Mouse (Mus musculus) liver, embryonic 11.5 days (tissue): ENCODE data around the gene Olfr681. TPM values are rescaled to one million over a fixed set of nuclear protein-coding genes. Genes with fewer than 3 reads are reported as not detected.
"Not testable (repeated sequence)": the region's sequence is repeated elsewhere in the genome, so short reads cannot be mapped to it uniquely, and the experiment has no call there.

Experiments used
- ATAC-seq: fragments of 200-750 bp; cut with Nextera tagmentation; replicated peaks from 2 replicates; pipeline ENCODE4 v1.8.0; 2017; ENCODE audit warnings: moderate number of reproducible peaks, mild to moderate bottlenecking, moderate TSS enrichment, moderate library complexity; ENCODE audit not compliant: low FRiP score
- DNase-seq: peaks from one replicate; pipeline ENCODE4 v3.0.0-alpha.2; 2017; ENCODE audit warnings: low spot score
- H3K27ac ChIP-seq: fragments of 300-500 bp; sonication (generic); 2 replicates; pipeline ENCODE4 v1.5.1; 2014; ENCODE audit warnings: mild to moderate bottlenecking, low read depth, low read length, control low read depth
- H3K27me3 ChIP-seq: fragments of 300-500 bp; sonication (generic); replicated peaks from 2 replicates; pipeline ENCODE4 v1.6.1; 2014; ENCODE audit warnings: low read length, mixed read lengths; ENCODE audit not compliant: control insufficient read depth, insufficient read depth
- H3K36me3 ChIP-seq: fragments of 300-500 bp; sonication (generic); 2 replicates; pipeline ENCODE4 v1.6.1; 2014; ENCODE audit warnings: mild to moderate bottlenecking, low read length, moderate library complexity, mixed read lengths; ENCODE audit not compliant: control insufficient read depth, insufficient read depth
- H3K4me1 ChIP-seq: fragments of 300-500 bp; sonication (generic); replicated peaks from 2 replicates; pipeline ENCODE4 v1.6.1; 2014; ENCODE audit warnings: low read length, mixed read lengths; ENCODE audit not compliant: control insufficient read depth, insufficient read depth
- H3K4me2 ChIP-seq: fragments of 300-500 bp; sonication (generic); 2 replicates; pipeline ENCODE4 v1.6.1; 2014; ENCODE audit warnings: mild to moderate bottlenecking, control low read depth, moderate library complexity
- H3K4me3 ChIP-seq: fragments of 300-500 bp; sonication (generic); 2 replicates; pipeline ENCODE4 v1.5.1; 2014; ENCODE audit warnings: low read depth, low read length, control low read depth
- H3K9ac ChIP-seq: fragments of 300-500 bp; sonication (generic); 2 replicates; pipeline ENCODE4 v1.6.1; 2014; ENCODE audit warnings: low read depth, low read length, control low read depth
- H3K9me3 ChIP-seq: fragments of 300-500 bp; sonication (generic); 2 replicates; pipeline ENCODE4 v1.6.1; 2016; ENCODE audit warnings: low read length, inconsistent platforms, mixed read lengths; ENCODE audit not compliant: control insufficient read depth
- WGBS: fragments of 180-500 bp; shearing (Covaris S2); extraction: QIAGEN DNeasy Blood & Tissue Kit; methylation state at CpG from one replicate; pipeline ENCODE4 v1.1.7; 2014; 5-methylcytosine and 5-hydroxymethylcytosine counted together
- polyA plus RNA-seq: library from polyadenylated mRNA; unstranded; fragments of >200 nt; fragmentation: Nextera tagmentation; extraction: Ambion mirVana; gene quantifications from 2 replicates; pipeline ENCODE4 v1.2.1, GENCODE M21; 2014

The Olfr681 gene
- polyA plus RNA-seq: not detected in 2 replicates

- DNase-seq: no peak
- ATAC-seq: no peak
- no peak within 1 kb of the TSS for H3K4me3 ChIP-seq
- H3K27ac ChIP-seq: no peak within 1 kb of the TSS
- H3K9me3 ChIP-seq: no peaks in the 10 kb centered on the region
- H3K4me2 ChIP-seq: no peak within 1 kb of the TSS
- no peaks in the 10 kb centered on the region for H3K36me3 ChIP-seq
- H3K27me3 ChIP-seq: no peaks in the 10 kb centered on the region
- H3K4me1 ChIP-seq: no peaks in the 10 kb centered on the region
- H3K9ac ChIP-seq: no peak within 1 kb of the TSS
Observed at GRCm38 (mm10) chr7:105116536-105116935, at the start of gene Olfr681. TSS of gene Olfr681 (plus strand) at chr7:105116836.

GRCm38 (mm10) chr7:105080905-105081304 is 35.7 kb upstream of the Olfr681 start, which contains the start of gene Olfr679:
TSS of gene Olfr679 (plus strand) at chr7:105081205.
- H3K4me1 ChIP-seq: no peaks in the 10 kb centered on the region
- no peak within 1 kb of the TSS for H3K27ac ChIP-seq
- no peak within 1 kb of the TSS for H3K4me3 ChIP-seq
- no peak within 1 kb of the TSS for H3K4me2 ChIP-seq
- 33% methylated on average over 1 of the region's 1 CpGs for WGBS
- H3K9me3 ChIP-seq: no peaks in the 10 kb centered on the region
- no peak for ATAC-seq
- DNase-seq: no peak
- H3K27me3 ChIP-seq: no peaks in the 10 kb centered on the region
- no peaks in the 10 kb centered on the region for H3K36me3 ChIP-seq
- no peak within 1 kb of the TSS for H3K9ac ChIP-seq

GRCm38 (mm10) chr7:105092717-105093116 is 23.9 kb upstream of the Olfr681 start, which contains the start of gene Olfr680-ps1:
TSS of gene Olfr680-ps1 (minus strand) at chr7:105092817.
- H3K27ac ChIP-seq, DNase-seq, H3K27me3 ChIP-seq, ATAC-seq, H3K9me3 ChIP-seq, H3K4me3 ChIP-seq, H3K4me1 ChIP-seq, H3K9ac ChIP-seq, H3K4me2 ChIP-seq, H3K36me3 ChIP-seq: not testable (repeated sequence)

- no peaks in the 10 kb centered on the region for H3K36me3 ChIP-seq
- H3K4me3 ChIP-seq: no peak overlapping the region
- no peaks in the 10 kb centered on the region for H3K27me3 ChIP-seq
- no peak overlapping the region for H3K27ac ChIP-seq
- WGBS: 71% methylated on average over 2 of the region's 2 CpGs
- DNase-seq (no peak), ATAC-seq (no peak)
- H3K9me3 ChIP-seq: no peaks in the 10 kb centered on the region
- no peaks in the 10 kb centered on the region for H3K4me1 ChIP-seq
- H3K4me2 ChIP-seq: no peak overlapping the region
- no peak overlapping the region for H3K9ac ChIP-seq
Observed at GRCm38 (mm10) chr7:105141275-105141674, 24.6 kb downstream of the Olfr681 start.

- H3K27ac ChIP-seq: no peak within 1 kb of the TSS
- ATAC-seq: no peak
- no peak within 1 kb of the TSS for H3K4me3 ChIP-seq
- no peak for DNase-seq
- no peaks in the 10 kb centered on the region for H3K36me3 ChIP-seq
- H3K27me3 ChIP-seq: no peaks in the 10 kb centered on the region
- whole genome bisulfite sequencing: 45% methylated on average over 1 of the region's 1 CpGs
- no peak within 1 kb of the TSS for H3K4me2 ChIP-seq
- H3K4me1 ChIP-seq: no peaks in the 10 kb centered on the region
- H3K9ac ChIP-seq: no peak within 1 kb of the TSS
- H3K9me3 ChIP-seq: no peaks in the 10 kb centered on the region
Observed at GRCm38 (mm10) chr7:105146912-105147311, 30.3 kb downstream of the Olfr681 start, which contains the start of gene Olfr683. TSS of gene Olfr683 (minus strand) at chr7:105147012.

GRCm38 (mm10) chr7:105163553-105163952 is 46.9 kb downstream of the Olfr681 start, which contains the start of gene Olfr684:
TSS of gene Olfr684 (minus strand) at chr7:105163653.
- no peaks in the 10 kb centered on the region for H3K9me3 ChIP-seq
- no peak for ATAC-seq
- H3K4me2 ChIP-seq: no peak within 1 kb of the TSS
- no peak within 1 kb of the TSS for H3K27ac ChIP-seq
- H3K4me1 ChIP-seq: no peaks in the 10 kb centered on the region
- 50% methylated on average over 1 of the region's 1 CpGs for WGBS
- no peaks in the 10 kb centered on the region for H3K36me3 ChIP-seq
- H3K9ac ChIP-seq: no peak within 1 kb of the TSS
- DNase-seq: no peak
- H3K4me3 ChIP-seq: no peak within 1 kb of the TSS
- H3K27me3 ChIP-seq: no peaks in the 10 kb centered on the region

- ATAC-seq (no peak), DNase-seq (no peak)
- no peak overlapping the region for H3K4me2 ChIP-seq
- H3K27me3 ChIP-seq: no peaks in the 10 kb centered on the region
- H3K4me3 ChIP-seq: no peak overlapping the region
- H3K4me1 ChIP-seq: no peaks in the 10 kb centered on the region
- H3K36me3 ChIP-seq: no peaks in the 10 kb centered on the region
- no peaks in the 10 kb centered on the region for H3K9me3 ChIP-seq
- WGBS: 46% methylated on average over 4 of the region's 4 CpGs
- no peak overlapping the region for H3K9ac ChIP-seq
- H3K27ac ChIP-seq: no peak overlapping the region
Observed at GRCm38 (mm10) chr7:105170773-105171172, 54.1 kb downstream of the Olfr681 start.

Other genes with a start within 250 kb of the Olfr681 start
- gene Olfr665, start 238.8 kb upstream of the Olfr681 start, polyA plus RNA-seq: not detected in 2 replicates
- not detected in 2 replicates for gene Olfr666, start 220.9 kb upstream of the Olfr681 start, polyA plus RNA-seq
- gene Olfr667, start 195.4 kb upstream of the Olfr681 start, polyA plus RNA-seq: not detected in 2 replicates
- gene Olfr668, start 188.8 kb upstream of the Olfr681 start, polyA plus RNA-seq: not detected in 2 replicates
- gene Olfr669, start 182.6 kb upstream of the Olfr681 start, polyA plus RNA-seq: not detected in 2 replicates
- gene Olfr670, start 154.2 kb upstream of the Olfr681 start, polyA plus RNA-seq: not detected in 2 replicates
- not detected in 2 replicates for gene Olfr671, start 137.7 kb upstream of the Olfr681 start, polyA plus RNA-seq
- not detected in 2 replicates for gene Olfr672, start 114.8 kb upstream of the Olfr681 start, polyA plus RNA-seq
- not detected in 2 replicates for gene Olfr675, start 88.4 kb upstream of the Olfr681 start, polyA plus RNA-seq
- gene Olfr676, start 84.1 kb upstream of the Olfr681 start, polyA plus RNA-seq: not detected in 2 replicates
- not detected in 2 replicates for gene Olfr677, start 65.5 kb upstream of the Olfr681 start, polyA plus RNA-seq
- not detected in 2 replicates for gene Olfr678, start 52.4 kb upstream of the Olfr681 start, polyA plus RNA-seq
- not detected in 2 replicates for gene Olfr679, start 35.6 kb upstream of the Olfr681 start, polyA plus RNA-seq
- gene Olfr680-ps1, start 24.0 kb upstream of the Olfr681 start, polyA plus RNA-seq: not detected in 2 replicates
- not detected in 2 replicates for gene Olfr683, start 30.2 kb downstream of the Olfr681 start, polyA plus RNA-seq
- not detected in 2 replicates for gene Olfr684, start 46.8 kb downstream of the Olfr681 start, polyA plus RNA-seq
- not detected in 2 replicates for gene Olfr685, start 69.2 kb downstream of the Olfr681 start, polyA plus RNA-seq
- not detected in 2 replicates for gene Olfr686, start 90.6 kb downstream of the Olfr681 start, polyA plus RNA-seq
- gene Olfr688, start 171.3 kb downstream of the Olfr681 start, polyA plus RNA-seq: not detected in 2 replicates
- gene Olfr689, start 194.3 kb downstream of the Olfr681 start, polyA plus RNA-seq: not detected in 2 replicates
- not detected in 2 replicates for gene Olfr690, start 217.3 kb downstream of the Olfr681 start, polyA plus RNA-seq
- gene Olfr691, start 225.4 kb downstream of the Olfr681 start, polyA plus RNA-seq: not detected in 2 replicates